25 mouse cellular contexts compared by ENCODE assay signal in genomic region chr8:103451381-103452018, GRCm38 (mm10).
DNase-seq lines count a peak whose midpoint lies in the region; ATAC-seq and TF ChIP-seq lines count a peak whose summit lies in the region.
"Had no signal": no experiment of that assay in that cellular context is flagged by ENCODE, and none has a peak within 500 bp of the region (broad histone marks: within the 10 kb centered on the region; RNA-seq: fewer than 3 reads in every experiment).

No protein-coding gene starts in this region.

- H3K9me3 ChIP-seq in forebrain, embryonic 11.5 days (ENCODE audit: control insufficient read depth, low read length): no peaks in the 10 kb centered on the region
- H3K9me3 ChIP-seq in forebrain, postnatal 0 days (ENCODE audit: low read length): no peaks in the 10 kb centered on the region
- no peaks in the 10 kb centered on the region for H3K9me3 ChIP-seq in lung, embryonic 15.5 days
- no peaks in the 10 kb centered on the region for H3K9me3 ChIP-seq in embryonic facial prominence, embryonic 13.5 days
- no peaks in the 10 kb centered on the region for H3K9me3 ChIP-seq in limb, embryonic 14.5 days (ENCODE audit: control insufficient read depth, low read length)
- H3K9me3 ChIP-seq: heart, embryonic 15.5 days; hindbrain, embryonic 13.5 days; neural tube, embryonic 13.5 days had no signal

- no peak overlapping the region for H3K4me3 ChIP-seq in forebrain, embryonic 11.5 days (ENCODE audit: low read depth, low read length)
- H3K4me3 ChIP-seq in forebrain, postnatal 0 days (ENCODE audit: low read depth, low read length): no peak overlapping the region
- no peak overlapping the region for H3K4me3 ChIP-seq in lung, embryonic 15.5 days
- H3K4me3 ChIP-seq in embryonic facial prominence, embryonic 13.5 days: no peak overlapping the region
- no peak overlapping the region for H3K4me3 ChIP-seq in limb, embryonic 14.5 days (replicated peaks; ENCODE audit: low read length)
- H3K4me3 ChIP-seq: heart, embryonic 15.5 days; hindbrain, embryonic 13.5 days; neural tube, embryonic 13.5 days had no signal

- ATAC-seq in forebrain, embryonic 11.5 days (replicated peaks; ENCODE audit: low FRiP score): peak; percentile 39
- ATAC-seq in forebrain, postnatal 0 days: no peak
- no peak for ATAC-seq in lung, embryonic 15.5 days (ENCODE audit: borderline replicate concordance, extremely low read depth, low FRiP score, low TSS enrichment)
- no peak for ATAC-seq in embryonic facial prominence, embryonic 13.5 days (ENCODE audit: insufficient number of reproducible peaks, insufficient read depth, low FRiP score, low TSS enrichment, low read depth)
- no peak for ATAC-seq in limb, embryonic 14.5 days (ENCODE audit: low FRiP score, low read depth)
- ATAC-seq: inflammation-experienced regulatory T-cells, adult 6 months; liver, postnatal 0 days had no signal

- H3K27ac ChIP-seq in forebrain, embryonic 11.5 days (ENCODE audit: low read depth, low read length): no peak overlapping the region
- no peak overlapping the region for H3K27ac ChIP-seq in forebrain, postnatal 0 days (ENCODE audit: low read depth, low read length)
- peak overlapping the region; percentile 19; the same call in 1 of the 2 replicates for H3K27ac ChIP-seq in lung, embryonic 15.5 days
- H3K27ac ChIP-seq in embryonic facial prominence, embryonic 13.5 days: 0 out of 2 replicates have a peak overlapping the region, but pooled peaks have one; percentile 5
- no peak overlapping the region for H3K27ac ChIP-seq in limb, embryonic 14.5 days (replicated peaks; ENCODE audit: low read depth, low read length)
- H3K27ac ChIP-seq: heart, embryonic 15.5 days; hindbrain, embryonic 13.5 days; neural tube, embryonic 13.5 days had no signal

- H3K4me2 ChIP-seq in forebrain, embryonic 11.5 days (ENCODE audit: low read depth, low read length, severe bottlenecking): 0 out of 2 replicates have a peak overlapping the region, but pooled peaks have one; percentile 5
- H3K4me2 ChIP-seq in forebrain, postnatal 0 days (ENCODE audit: low read depth): no peak overlapping the region
- no peak overlapping the region for H3K4me2 ChIP-seq in lung, embryonic 15.5 days
- H3K4me2 ChIP-seq in embryonic facial prominence, embryonic 13.5 days: no peak overlapping the region
- no peak overlapping the region for H3K4me2 ChIP-seq in limb, embryonic 14.5 days (replicated peaks; ENCODE audit: low read depth, low read length, severe bottlenecking)
- H3K4me2 ChIP-seq: heart, embryonic 15.5 days; hindbrain, embryonic 13.5 days; liver, embryonic 11.5 days; midbrain, embryonic 11.5 days; neural tube, embryonic 13.5 days had no signal

- peak; percentile 54 for DNase-seq in forebrain, embryonic 11.5 days (ENCODE audit: low spot score)
- DNase-seq in forebrain, postnatal 0 days: no peak
- no peak for DNase-seq in lung, postnatal 36 days
- peak; percentile 43 for DNase-seq in limb, embryonic 14.5 days (ENCODE audit: low spot score)
- DNase-seq in cerebellum, adult 8-10 months: no peak
- DNase-seq: adrenal gland, postnatal 25 days; cerebellum, postnatal 14 days; gastrocnemius, postnatal 36 days; heart, postnatal 36 days; kidney, adult 2 months; kidney, postnatal 36 days; liver, postnatal 0 days; lung, postnatal 10 days; right cerebral cortex, adult 18-20 months; right cerebral cortex, postnatal 4 days; thymus, adult 18-20 months; thymus, postnatal 36 days had no signal

- no peak for TF ChIP-seq POLR2A in limb, embryonic 14.5 days (IDR thresholded peaks at IDR 0.05; ENCODE audit: borderline replicate concordance, extremely low read depth, insufficient read depth, insufficient read length)

- no peak overlapping the region for H3K9ac ChIP-seq in forebrain, embryonic 11.5 days (ENCODE audit: low read length)
- H3K9ac ChIP-seq in forebrain, postnatal 0 days: no peak overlapping the region
- H3K9ac ChIP-seq in lung, embryonic 15.5 days: no peak overlapping the region
- H3K9ac ChIP-seq in embryonic facial prominence, embryonic 13.5 days: no peak overlapping the region
- H3K9ac ChIP-seq in limb, embryonic 14.5 days (ENCODE audit: low read depth, low read length, severe bottlenecking): no peak overlapping the region
- H3K9ac ChIP-seq: heart, embryonic 15.5 days; hindbrain, embryonic 13.5 days; liver, postnatal 0 days; neural tube, embryonic 13.5 days had no signal

- H3K4me1 ChIP-seq in forebrain, embryonic 11.5 days (replicated peaks; ENCODE audit: control insufficient read depth, insufficient read depth, low read length): no peaks in the 10 kb centered on the region; the same call in 1 of the 2 replicates
- H3K4me1 ChIP-seq in forebrain, postnatal 0 days (ENCODE audit: insufficient read depth): no peaks in the 10 kb centered on the region
- H3K4me1 ChIP-seq in lung, embryonic 15.5 days: 0 out of 2 replicates have a peak, but pooled peaks cover 9% of the 10 kb centered on the region
- H3K4me1 ChIP-seq in embryonic facial prominence, embryonic 13.5 days: peaks cover 26% of the 10 kb centered on the region
- peaks cover 13% of the 10 kb centered on the region; the same call in 1 of the 2 replicates for H3K4me1 ChIP-seq in limb, embryonic 14.5 days (ENCODE audit: control insufficient read depth, insufficient read depth, low read length)
- H3K4me1 ChIP-seq: heart, embryonic 15.5 days; hindbrain, embryonic 13.5 days; neural tube, embryonic 13.5 days had no signal

- TF ChIP-seq CTCF in forebrain, postnatal 0 days (IDR thresholded peaks at IDR 0.05; ENCODE audit: low read depth): no peak

- H3K27me3 ChIP-seq in forebrain, embryonic 11.5 days (ENCODE audit: control insufficient read depth, insufficient read depth, low read length): peaks cover 20% of the 10 kb centered on the region
- H3K27me3 ChIP-seq in forebrain, postnatal 0 days (ENCODE audit: insufficient read depth, low read length): no peaks in the 10 kb centered on the region
- no peaks in the 10 kb centered on the region for H3K27me3 ChIP-seq in lung, embryonic 15.5 days
- H3K27me3 ChIP-seq in embryonic facial prominence, embryonic 13.5 days: no peaks in the 10 kb centered on the region
- H3K27me3 ChIP-seq in limb, embryonic 14.5 days (ENCODE audit: control insufficient read depth, insufficient read depth, low read length): no peaks in the 10 kb centered on the region
- H3K27me3 ChIP-seq: heart, embryonic 15.5 days; hindbrain, embryonic 13.5 days; neural tube, embryonic 13.5 days had no signal

- 12% methylated on average over 5 of the region's 5 CpGs for WGBS in forebrain, embryonic 11.5 days
- 18% methylated on average over 5 of the region's 5 CpGs for WGBS in forebrain, postnatal 0 days
- WGBS in lung, embryonic 15.5 days: 56% methylated on average over 5 of the region's 5 CpGs
- 51% methylated on average over 5 of the region's 5 CpGs for WGBS in embryonic facial prominence, embryonic 13.5 days
- WGBS in limb, embryonic 14.5 days: 40% methylated on average over 5 of the region's 5 CpGs

- no peaks in the 10 kb centered on the region for H3K36me3 ChIP-seq in forebrain, embryonic 11.5 days (ENCODE audit: control insufficient read depth, insufficient read depth, low read length)
- no peaks in the 10 kb centered on the region for H3K36me3 ChIP-seq in forebrain, postnatal 0 days (ENCODE audit: insufficient read depth)
- H3K36me3 ChIP-seq in lung, embryonic 15.5 days: no peaks in the 10 kb centered on the region
- H3K36me3 ChIP-seq in embryonic facial prominence, embryonic 13.5 days: no peaks in the 10 kb centered on the region
- H3K36me3 ChIP-seq in limb, embryonic 14.5 days (ENCODE audit: control insufficient read depth, insufficient read depth, low read length): no peaks in the 10 kb centered on the region
- H3K36me3 ChIP-seq: heart, embryonic 15.5 days; hindbrain, embryonic 13.5 days; neural tube, embryonic 13.5 days had no signal

Comparison
In these comparisons a context has a peak if more than half of its experiments do, and no peak if none do; other contexts are left out.
1. DNase-seq: peak in forebrain, embryonic 11.5 days (single experiment) and limb, embryonic 14.5 days (single experiment); none in forebrain, postnatal 0 days (single experiment), lung, postnatal 36 days (single experiment) and cerebellum, adult 8-10 months (single experiment).
2. H3K27ac ChIP-seq: peak in lung, embryonic 15.5 days (single experiment) and embryonic facial prominence, embryonic 13.5 days (single experiment); none in forebrain, embryonic 11.5 days (single experiment), forebrain, postnatal 0 days (single experiment) and limb, embryonic 14.5 days (single experiment).